Mouse (Mus musculus) lung, embryonic 16.5 days (tissue): ENCODE data around the gene Hspa1b. TPM values are rescaled to one million over a fixed set of nuclear protein-coding genes. Genes with fewer than 3 reads are reported as not detected.
"Not testable (repeated sequence)": the region's sequence is repeated elsewhere in the genome, so short reads cannot be mapped to it uniquely, and the experiment has no call there.

ENCODE experiments used
- ATAC-seq: fragments of 200-750 bp; cut with Nextera tagmentation; 2 replicates; pipeline ENCODE4 v1.8.0; 2017; ENCODE audit warnings: low read depth, mild to moderate bottlenecking, moderate library complexity
- H3K27ac ChIP-seq: fragments of 300-500 bp; sonication (generic); 2 replicates; pipeline ENCODE4 v1.5.1; 2014; ENCODE audit warnings: mild to moderate bottlenecking, control low read depth, low read length
- H3K27me3 ChIP-seq: fragments of 300-500 bp; sonication (generic); 2 replicates; pipeline ENCODE4 v1.6.1; 2014; ENCODE audit warnings: low read depth, low read length, mixed read lengths; ENCODE audit not compliant: control insufficient read depth, insufficient read depth
- H3K36me3 ChIP-seq: fragments of 300-500 bp; sonication (generic); 2 replicates; pipeline ENCODE4 v1.6.1; 2014; ENCODE audit warnings: low read length; ENCODE audit not compliant: control insufficient read depth, insufficient read depth
- H3K4me1 ChIP-seq: fragments of 300-500 bp; sonication (generic); replicated peaks from 2 replicates; pipeline ENCODE4 v1.6.1; 2014; ENCODE audit warnings: low read length, mixed read lengths; ENCODE audit not compliant: control insufficient read depth, insufficient read depth
- H3K4me2 ChIP-seq: fragments of 300-500 bp; sonication (generic); 2 replicates; pipeline ENCODE4 v1.6.1; 2014; ENCODE audit warnings: low read depth, low read length, control low read depth
- H3K4me3 ChIP-seq: fragments of 300-500 bp; sonication (generic); 2 replicates; pipeline ENCODE4 v1.5.1; 2014; ENCODE audit warnings: mild to moderate bottlenecking, low read length, control low read depth
- H3K9ac ChIP-seq: fragments of 300-500 bp; sonication (generic); 2 replicates; pipeline ENCODE4 v1.6.1; 2014; ENCODE audit warnings: low read length, control low read depth
- H3K9me3 ChIP-seq: fragments of 300-500 bp; sonication (generic); 2 replicates; pipeline ENCODE4 v1.6.1; 2016; ENCODE audit warnings: low read length; ENCODE audit not compliant: control insufficient read depth
- WGBS: fragments of 180-500 bp; shearing (Covaris S2); extraction: QIAGEN DNeasy Blood & Tissue Kit; methylation state at CpG from one replicate; pipeline ENCODE4 v1.1.7; 2014; 5-methylcytosine and 5-hydroxymethylcytosine counted together
- polyA plus RNA-seq: library from polyadenylated mRNA; unstranded; fragments of >200 nt; fragmentation: Nextera tagmentation; extraction: Ambion mirVana; gene quantifications from 2 replicates; pipeline ENCODE4 v1.2.1, GENCODE M21; 2015

Hspa1b gene
- polyA plus RNA-seq, 1 experiment from 2014 or later = 0.10 TPM

DNA sequence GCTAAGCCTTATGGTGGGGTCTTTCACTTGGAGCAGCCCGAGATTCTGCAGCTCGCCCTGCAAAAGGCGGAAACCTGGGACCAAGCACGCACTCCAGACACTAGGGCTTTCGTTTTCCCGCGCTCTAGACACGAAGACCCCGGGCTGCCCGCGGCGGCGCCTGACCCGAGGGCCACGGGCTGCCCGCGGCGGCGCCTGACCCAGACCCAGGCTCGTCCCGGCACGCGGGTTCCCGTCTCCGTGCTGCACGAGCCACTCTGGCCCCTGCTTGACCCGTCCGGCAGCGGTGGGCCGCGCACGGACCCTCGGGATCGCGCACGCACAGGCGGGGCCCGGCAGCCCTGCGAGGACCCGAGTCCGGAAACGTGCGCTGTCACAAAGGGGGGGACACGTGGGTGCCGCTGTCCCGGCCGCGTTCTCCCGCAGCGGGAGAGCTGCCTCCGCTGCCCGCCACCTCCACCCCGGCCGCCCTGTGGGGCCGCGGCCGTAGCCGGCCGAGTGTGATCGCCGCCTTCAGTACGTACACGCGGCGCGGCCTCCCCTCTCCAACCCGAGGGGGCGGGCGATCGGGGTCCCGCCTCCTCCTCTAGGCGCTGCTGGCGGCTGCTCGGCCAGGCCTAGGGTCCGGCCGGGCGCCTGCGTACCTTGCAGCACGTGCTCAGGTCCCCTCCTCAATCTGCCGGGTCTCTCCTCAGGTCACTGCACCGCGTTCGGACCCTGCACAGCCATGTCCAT lies 41.8 kb upstream of the Hspa1b start, which contains the start of gene Vars:
Gene Vars (plus strand): TSS at position 271 of the 735 bp plus-strand sequence.
- Histone ChIP-seq H3K4me3 (peak within 1 kb of the TSS; percentile 87), H3K4me2 (peak within 1 kb of the TSS; percentile 98), H3K27me3 (no peaks in the 10 kb centered on the region), H3K27ac (peak within 1 kb of the TSS; percentile 99), H3K36me3 (peaks cover 18% of the 10 kb centered on the region), H3K4me1 (peaks cover 42% of the 10 kb centered on the region), H3K9me3 (no peaks in the 10 kb centered on the region), H3K9ac (peak within 1 kb of the TSS; percentile 96)
- ATAC-seq = peak; percentile 91
- under 1% methylated on average over 73 of the region's 83 CpGs for WGBS

GRCm38 (mm10) chr17:34999871-35000716 lies 41.1 kb upstream of the Hspa1b start:
- peak; percentile 35 for ATAC-seq
- Histone ChIP-seq H3K4me1 (peaks cover 42% of the 10 kb centered on the region), H3K27ac (peak overlapping the region; percentile 99), H3K4me2 (peak overlapping the region; percentile 98), H3K4me3 (peak overlapping the region; percentile 87), H3K36me3 (peaks cover 12% of the 10 kb centered on the region), H3K9ac (peak overlapping the region; percentile 96)
- H3K27me3 ChIP-seq, H3K9me3 ChIP-seq: not testable (repeated sequence)
- WGBS = 7% methylated on average over 29 of the region's 32 CpGs

GRCm38 (mm10) chr17:34998526-34999430 lies 39.7 kb upstream of the Hspa1b start:
- no peak overlapping the region for H3K27ac ChIP-seq
- no peak for ATAC-seq
- 89% methylated on average over 15 of the region's 15 CpGs for WGBS
- peak overlapping the region; percentile 98 for H3K4me2 ChIP-seq
- peak overlapping the region; percentile 72 for H3K9ac ChIP-seq
- peak overlapping the region; percentile 49 for H3K4me3 ChIP-seq
- no peaks in the 10 kb centered on the region for H3K27me3 ChIP-seq
- H3K4me1 ChIP-seq = peaks cover 42% of the 10 kb centered on the region
- peaks cover 8% of the 10 kb centered on the region for H3K36me3 ChIP-seq
- H3K9me3 ChIP-seq = no peaks in the 10 kb centered on the region

- no peak overlapping the region for H3K9ac ChIP-seq
- H3K27ac ChIP-seq = no peak overlapping the region
- peak overlapping the region; percentile 98 for H3K4me2 ChIP-seq
- peaks cover 8% of the 10 kb centered on the region for H3K36me3 ChIP-seq
- WGBS = 82% methylated on average over 5 of the region's 5 CpGs
- H3K9me3 ChIP-seq = no peaks in the 10 kb centered on the region
- peaks cover 29% of the 10 kb centered on the region for H3K4me1 ChIP-seq
- ATAC-seq = no peak
- no peaks in the 10 kb centered on the region for H3K27me3 ChIP-seq
- H3K4me3 ChIP-seq = peak overlapping the region; percentile 49
These were observed 38.1 kb upstream of the Hspa1b start for GRCm38 (mm10) chr17:34997142-34997483.

GRCm38 (mm10) chr17:34996411-34997141 lies 37.5 kb upstream of the Hspa1b start:
- no peak overlapping the region for H3K9ac ChIP-seq
- WGBS = 84% methylated on average over 12 of the region's 14 CpGs
- ATAC-seq = no peak
- H3K27ac ChIP-seq = no peak overlapping the region
- H3K4me1 ChIP-seq = peaks cover 28% of the 10 kb centered on the region
- no peaks in the 10 kb centered on the region for H3K27me3 ChIP-seq
- peaks cover 8% of the 10 kb centered on the region for H3K36me3 ChIP-seq
- peak overlapping the region; percentile 98 for H3K4me2 ChIP-seq
- peak overlapping the region; percentile 49 for H3K4me3 ChIP-seq
- H3K9me3 ChIP-seq = no peaks in the 10 kb centered on the region

GRCm38 (mm10) chr17:34995927-34996326 lies 36.9 kb upstream of the Hspa1b start:
- H3K36me3 ChIP-seq = peaks cover 12% of the 10 kb centered on the region
- not testable (repeated sequence) for H3K4me2 ChIP-seq, H3K9ac ChIP-seq, H3K9me3 ChIP-seq, H3K4me3 ChIP-seq, H3K27me3 ChIP-seq, ATAC-seq, H3K27ac ChIP-seq
- H3K4me1 ChIP-seq = peaks cover 28% of the 10 kb centered on the region
- 97% methylated on average over 4 of the region's 4 CpGs for WGBS

DNA sequence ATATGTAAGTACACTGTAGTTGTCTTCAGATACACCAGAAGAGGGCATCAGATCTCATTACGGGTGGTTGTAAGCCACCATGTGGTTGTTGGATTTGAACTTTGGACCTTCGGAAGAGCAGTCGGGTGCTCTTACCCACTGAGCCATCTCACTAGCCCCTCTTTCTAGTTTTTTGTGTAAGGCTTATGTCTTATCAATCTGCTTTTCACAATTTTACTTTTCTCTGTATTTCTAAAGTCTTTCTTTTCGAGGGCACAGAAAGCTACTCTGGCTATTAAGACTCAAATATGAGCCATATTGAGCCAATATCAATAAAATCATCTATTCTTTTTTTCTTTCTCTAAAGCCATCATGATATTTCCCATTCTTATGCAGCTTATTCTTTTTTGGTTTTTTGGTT lies 36.2 kb upstream of the Hspa1b start:
- Histone ChIP-seq H3K4me1 (peaks cover 28% of the 10 kb centered on the region), H3K36me3 (peaks cover 12% of the 10 kb centered on the region)
- 80% methylated on average over 4 of the region's 4 CpGs for WGBS
- H3K4me3 ChIP-seq, H3K4me2 ChIP-seq, H3K9me3 ChIP-seq, H3K9ac ChIP-seq, ATAC-seq, H3K27me3 ChIP-seq, H3K27ac ChIP-seq: not testable (repeated sequence)

- no peaks in the 10 kb centered on the region for H3K27me3 ChIP-seq
- H3K9me3 ChIP-seq = no peaks in the 10 kb centered on the region
- peaks cover 28% of the 10 kb centered on the region for H3K4me1 ChIP-seq
- H3K9ac ChIP-seq = no peak overlapping the region
- no peak overlapping the region for H3K4me3 ChIP-seq
- no peak overlapping the region for H3K4me2 ChIP-seq
- ATAC-seq = no peak
- H3K27ac ChIP-seq = no peak overlapping the region
- peaks cover 12% of the 10 kb centered on the region for H3K36me3 ChIP-seq
These were observed 35.7 kb upstream of the Hspa1b start for GRCm38 (mm10) chr17:34994751-34995150.
